Comparison of ENCODE assay signal across 21 mouse cellular contexts in genomic region chr9:96238286-96238685, GRCm38 (mm10). TPM values are rescaled to one million over a fixed set of nuclear protein-coding genes. Genes with fewer than 3 reads are reported as not detected.
DNase-seq lines count a peak whose midpoint lies in the region; ATAC-seq and TF ChIP-seq lines count a peak whose summit lies in the region.
"Had no signal": no experiment of that assay in that cellular context is flagged by ENCODE, and none has a peak within 500 bp of the region (broad histone marks: within the 10 kb centered on the region; RNA-seq: fewer than 3 reads in every experiment).

No protein-coding gene starts in this region.

- DNase-seq in heart, adult 11 months, result peak; percentile 27
- no peak for DNase-seq in heart, adult 18-20 months
- DNase-seq in liver, postnatal 0 days, result no peak
- peak; percentile 10 for DNase-seq in hindlimb bud, embryonic 11.5 days (ENCODE audit: extremely low spot score, low read depth, low spot score)
- DNase-seq in thymus, postnatal 4 days, result no peak
- DNase-seq: adrenal gland, postnatal 14 days; cerebellum, adult 18-20 months; cerebellum, postnatal 10 days; forebrain, postnatal 0 days; gastrocnemius, postnatal 14 days; heart, postnatal 36 days had no signal

- no peaks in the 10 kb centered on the region for H3K36me3 ChIP-seq in liver, embryonic 16.5 days (ENCODE audit: control insufficient read depth, insufficient read depth)
- H3K36me3 ChIP-seq in liver, postnatal 0 days (replicated peaks; ENCODE audit: insufficient read depth, low read length), result peaks cover 3% of the 10 kb centered on the region; the same call in 1 of the 2 replicates
- H3K36me3 ChIP-seq in kidney, embryonic 14.5 days (ENCODE audit: control insufficient read depth, insufficient read depth, low read length), result no peaks in the 10 kb centered on the region
- H3K36me3 ChIP-seq: hindbrain, embryonic 12.5 days; intestine, embryonic 15.5 days had no signal

- no peak overlapping the region for H3K9ac ChIP-seq in liver, embryonic 16.5 days (ENCODE audit: low read depth, low read length)
- no peak overlapping the region for H3K9ac ChIP-seq in liver, postnatal 0 days (replicated peaks)
- H3K9ac ChIP-seq in kidney, embryonic 14.5 days (ENCODE audit: low read depth, low read length), result no peak overlapping the region
- H3K9ac ChIP-seq: forebrain, embryonic 13.5 days; forebrain, postnatal 0 days; heart, embryonic 13.5 days; hindbrain, embryonic 12.5 days; intestine, embryonic 15.5 days had no signal

- no peak for TF ChIP-seq EP300 in liver, postnatal 0 days (IDR thresholded peaks at IDR 0.05; ENCODE audit: low read depth)

- ATAC-seq in liver, embryonic 16.5 days (ENCODE audit: low read depth), result no peak
- no peak for ATAC-seq in liver, postnatal 0 days
- no peak for ATAC-seq in kidney, embryonic 14.5 days (ENCODE audit: low FRiP score, low TSS enrichment)
- ATAC-seq: activated CD4-positive, CD25-positive, alpha-beta regulatory T cell, adult 4 months; forebrain, embryonic 13.5 days; forebrain, postnatal 0 days; hindbrain, postnatal 0 days; intestine, embryonic 15.5 days; Patski had no signal

- WGBS in liver, embryonic 16.5 days (ENCODE audit: insufficient replicate concordance), result 97% methylated on average over 1 of the region's 1 CpGs
- WGBS in liver, postnatal 0 days (ENCODE audit: insufficient replicate concordance), result 93% methylated on average over 1 of the region's 1 CpGs
- WGBS in kidney, embryonic 14.5 days, result 68% methylated on average over 1 of the region's 1 CpGs

- H3K27ac ChIP-seq in liver, embryonic 16.5 days (ENCODE audit: low read length), result peak overlapping the region; percentile 22
- no peak overlapping the region for H3K27ac ChIP-seq in liver, postnatal 0 days (ENCODE audit: low read depth)
- no peak overlapping the region for H3K27ac ChIP-seq in kidney, embryonic 14.5 days (ENCODE audit: low read depth, low read length)
- H3K27ac ChIP-seq: embryonic facial prominence, embryonic 10.5 days; forebrain, embryonic 13.5 days; heart, embryonic 13.5 days; hindbrain, embryonic 12.5 days; hindbrain, postnatal 0 days; intestine, embryonic 15.5 days had no signal

- no peak for TF ChIP-seq CTCF in liver, postnatal 0 days (IDR thresholded peaks at IDR 0.05; ENCODE audit: low read depth)

- H3K4me3 ChIP-seq in liver, embryonic 16.5 days (ENCODE audit: low read depth, low read length), result no peak overlapping the region
- no peak overlapping the region for H3K4me3 ChIP-seq in liver, postnatal 0 days (ENCODE audit: low read depth, low read length)
- H3K4me3 ChIP-seq in kidney, embryonic 14.5 days (ENCODE audit: low read length), result no peak overlapping the region
- H3K4me3 ChIP-seq: embryonic facial prominence, embryonic 10.5 days; forebrain, embryonic 13.5 days; heart, embryonic 13.5 days; hindbrain, embryonic 12.5 days; intestine, embryonic 15.5 days had no signal

- peaks cover 33% of the 10 kb centered on the region for H3K4me1 ChIP-seq in liver, embryonic 16.5 days (ENCODE audit: control insufficient read depth, low read depth, low read length)
- peaks cover 5% of the 10 kb centered on the region for H3K4me1 ChIP-seq in liver, postnatal 0 days (ENCODE audit: insufficient read depth)
- no peaks in the 10 kb centered on the region for H3K4me1 ChIP-seq in kidney, embryonic 14.5 days (ENCODE audit: control insufficient read depth, insufficient read depth, low read length)
- H3K4me1 ChIP-seq: forebrain, embryonic 13.5 days; hindbrain, embryonic 12.5 days; intestine, embryonic 15.5 days had no signal

- H3K9me3 ChIP-seq in liver, embryonic 16.5 days (replicated peaks; ENCODE audit: control insufficient read depth, low read length), result no peaks in the 10 kb centered on the region
- H3K9me3 ChIP-seq in liver, postnatal 0 days (ENCODE audit: low read length), result no peaks in the 10 kb centered on the region
- no peaks in the 10 kb centered on the region for H3K9me3 ChIP-seq in kidney, embryonic 14.5 days (ENCODE audit: control insufficient read depth, low read length)
- H3K9me3 ChIP-seq: embryonic facial prominence, embryonic 10.5 days; forebrain, embryonic 13.5 days; heart, embryonic 13.5 days; hindbrain, embryonic 12.5 days; intestine, embryonic 15.5 days had no signal

- no peak overlapping the region for H3K4me2 ChIP-seq in liver, embryonic 16.5 days (ENCODE audit: low read depth, low read length)
- H3K4me2 ChIP-seq in liver, postnatal 0 days (ENCODE audit: low read depth, low read length), result no peak overlapping the region
- no peak overlapping the region for H3K4me2 ChIP-seq in kidney, embryonic 14.5 days (replicated peaks; ENCODE audit: low read depth, low read length)
- H3K4me2 ChIP-seq: forebrain, embryonic 13.5 days; heart, embryonic 13.5 days; hindbrain, embryonic 12.5 days; intestine, embryonic 15.5 days had no signal

- no peaks in the 10 kb centered on the region for H3K27me3 ChIP-seq in liver, embryonic 16.5 days (ENCODE audit: control insufficient read depth, insufficient read depth, low read depth, low read length)
- no peaks in the 10 kb centered on the region for H3K27me3 ChIP-seq in liver, postnatal 0 days (ENCODE audit: insufficient read depth, low read length)
- H3K27me3 ChIP-seq in kidney, embryonic 14.5 days (ENCODE audit: control insufficient read depth, insufficient read depth, low read length), result no peaks in the 10 kb centered on the region
- H3K27me3 ChIP-seq: forebrain, embryonic 13.5 days; heart, embryonic 13.5 days; hindbrain, embryonic 12.5 days; intestine, embryonic 15.5 days; Patski had no signal

RNA-seq across cellular contexts. Expression of gene Tfdp2, which starts 42.2 kb away (rescaled TPM):
- total RNA-seq in heart, adult 18-20 months (2021), result 10 to 100 TPM; 75.3 to 89.2 TPM
- polyA plus RNA-seq in liver, embryonic 16.5 days (2015; fragmentation: Nextera tagmentation; extraction: Ambion mirVana), result 104 and 106 TPM in 2 replicates
- 61.7 and 69.0 TPM in 2 replicates for polyA plus RNA-seq in liver, postnatal 0 days (2015; fragmentation: Nextera tagmentation; extraction: Ambion mirVana)
- 64.5 and 65.4 TPM in 2 replicates for polyA plus RNA-seq in kidney, embryonic 14.5 days (2014; fragmentation: Nextera tagmentation; extraction: Ambion mirVana)

Comparison
In these comparisons a context has a peak if more than half of its experiments do, and no peak if none do; other contexts are left out.
1. DNase-seq: peak in heart, adult 11 months (single experiment) and hindlimb bud, embryonic 11.5 days (single experiment); none in heart, adult 18-20 months (0 of 2), liver, postnatal 0 days (single experiment) and thymus, postnatal 4 days (single experiment).